Mouse (Mus musculus) forebrain, embryonic 10.5 days (tissue): ENCODE data around the gene Acad9. TPM values are rescaled to one million over a fixed set of nuclear protein-coding genes. Genes with fewer than 3 reads are reported as not detected.
"Not testable (repeated sequence)": the region's sequence is repeated elsewhere in the genome, so short reads cannot be mapped to it uniquely, and the experiment has no call there.

Experiments
- DNase-seq: peaks from one replicate; pipeline ENCODE4 v3.0.0-alpha.2; 2017; ENCODE audit warnings: low spot score; ENCODE audit errors: extremely low spot score
- H3K27ac ChIP-seq: fragments of 300-500 bp; sonication (generic); 2 replicates; pipeline ENCODE4 v1.5.1; 2016; ENCODE audit warnings: mild to moderate bottlenecking
- H3K27me3 ChIP-seq: fragments of 300-500 bp; sonication (generic); 2 replicates; pipeline ENCODE4 v1.6.1; 2016; ENCODE audit warnings: mild to moderate bottlenecking; ENCODE audit not compliant: poor library complexity, severe bottlenecking
- H3K36me3 ChIP-seq: fragments of 300-500 bp; sonication (generic); replicated peaks from 2 replicates; pipeline ENCODE4 v1.6.1; 2016; ENCODE audit warnings: mild to moderate bottlenecking, moderate library complexity
- H3K4me1 ChIP-seq: fragments of 300-500 bp; sonication (generic); 2 replicates; pipeline ENCODE4 v1.6.1; 2016
- H3K4me3 ChIP-seq: fragments of 300-500 bp; sonication (generic); 2 replicates; pipeline ENCODE4 v1.5.1; 2016; ENCODE audit warnings: mild to moderate bottlenecking, moderate library complexity
- H3K9me3 ChIP-seq: fragments of 300-500 bp; sonication (generic); 2 replicates; pipeline ENCODE4 v1.6.1; 2016; ENCODE audit warnings: mild to moderate bottlenecking, moderate library complexity
- WGBS: fragments of 180-500 bp; shearing (Covaris S2); methylation state at CpG from one replicate; pipeline ENCODE4 v1.1.7; 2016; 5-methylcytosine and 5-hydroxymethylcytosine counted together
- polyA plus RNA-seq: library from polyadenylated mRNA; unstranded; fragments of >200 nt; fragmentation: Nextera tagmentation; extraction: Ambion mirVana; gene quantifications from 2 replicates; pipeline ENCODE4 v1.2.1, GENCODE M21; 2016

Acad9 gene
- polyA plus RNA-seq, 1 experiment from 2014 or later, result 103 TPM

DNA sequence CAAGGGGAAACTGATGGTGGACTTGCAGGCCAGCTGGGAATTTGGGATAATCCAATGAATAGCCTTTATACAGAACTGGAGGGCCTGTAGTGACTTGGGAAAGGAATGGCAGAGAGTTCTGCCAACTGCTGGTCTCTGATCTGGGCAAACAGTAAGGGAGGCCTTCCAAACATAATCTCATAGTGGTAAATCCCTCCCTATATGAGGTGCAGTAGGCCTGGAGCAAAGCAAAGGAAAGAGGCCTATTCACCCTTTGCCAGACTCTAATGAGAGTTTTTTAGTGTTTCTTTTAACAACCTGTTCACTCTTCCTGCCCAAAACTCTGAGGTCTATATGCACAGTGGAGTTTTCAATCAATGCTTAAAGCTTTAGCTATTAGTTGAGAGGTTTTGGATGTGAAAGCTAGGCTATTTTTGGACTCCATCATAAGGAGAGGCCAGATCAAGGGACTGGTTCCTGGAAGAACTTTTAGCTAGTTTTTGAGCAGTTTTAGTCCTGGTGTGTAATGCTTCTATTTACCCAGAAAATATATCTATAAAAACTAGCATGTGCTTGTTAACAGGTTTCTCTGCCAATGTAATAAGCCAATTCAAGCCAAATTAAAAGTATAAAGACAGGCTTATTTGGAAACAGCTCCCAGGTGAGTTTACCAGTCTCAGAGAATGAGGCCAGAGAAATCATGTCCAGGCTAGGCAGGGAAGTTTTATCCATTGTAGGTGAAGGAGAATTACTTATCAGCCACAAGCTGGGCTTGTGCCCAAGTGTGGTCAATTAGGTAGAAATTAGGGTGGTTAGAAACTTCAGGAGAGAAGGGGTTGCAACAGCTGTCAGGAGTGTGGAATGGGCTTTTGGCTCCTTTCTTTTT lies 54.1 kb downstream of the Acad9 start:
- H3K4me1 ChIP-seq, result no peaks in the 10 kb centered on the region
- H3K9me3 ChIP-seq, result peaks cover 10% of the 10 kb centered on the region; the same call in 1 of the 2 replicates
- no peak for DNase-seq
- no peak overlapping the region for H3K27ac ChIP-seq
- no peaks in the 10 kb centered on the region for H3K36me3 ChIP-seq
- no peaks in the 10 kb centered on the region for H3K27me3 ChIP-seq
- H3K4me3 ChIP-seq, result no peak overlapping the region

DNA sequence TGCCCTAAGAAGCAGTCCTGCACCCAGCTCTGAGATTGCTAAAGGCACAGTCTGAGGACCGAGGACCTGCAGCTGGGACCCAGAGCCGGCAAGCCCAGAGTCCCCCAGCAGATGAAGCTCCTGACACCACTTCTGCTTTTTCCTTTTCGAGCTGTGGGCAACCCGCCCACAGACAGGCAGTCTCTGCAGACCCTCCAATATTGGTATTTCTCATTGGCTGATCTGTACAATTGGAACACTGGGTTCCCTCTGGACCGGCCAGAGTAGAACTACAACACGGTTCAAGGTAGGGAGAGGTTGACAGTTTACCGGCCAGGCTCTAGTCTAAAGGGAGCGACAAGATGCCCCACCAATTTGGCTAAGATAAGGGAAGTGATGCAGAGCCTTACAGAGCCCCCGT lies 60.4 kb downstream of the Acad9 start:
- not testable (repeated sequence) for H3K4me3 ChIP-seq, DNase-seq, H3K36me3 ChIP-seq, H3K27me3 ChIP-seq, H3K4me1 ChIP-seq, H3K27ac ChIP-seq
- WGBS, result 95% methylated on average over 9 of the region's 9 CpGs
- H3K9me3 ChIP-seq, result peaks cover 12% of the 10 kb centered on the region; the same call in 1 of the 2 replicates

- H3K27me3 ChIP-seq, result no peaks in the 10 kb centered on the region
- no peak for DNase-seq
- no peaks in the 10 kb centered on the region for H3K4me1 ChIP-seq
- no peak overlapping the region for H3K4me3 ChIP-seq
- H3K27ac ChIP-seq, result no peak overlapping the region
- no peaks in the 10 kb centered on the region for H3K36me3 ChIP-seq
- H3K9me3 ChIP-seq, result no peaks in the 10 kb centered on the region
Observed at GRCm38 (mm10) chr3:36136152-36136551, 70.4 kb downstream of the Acad9 start.

DNA sequence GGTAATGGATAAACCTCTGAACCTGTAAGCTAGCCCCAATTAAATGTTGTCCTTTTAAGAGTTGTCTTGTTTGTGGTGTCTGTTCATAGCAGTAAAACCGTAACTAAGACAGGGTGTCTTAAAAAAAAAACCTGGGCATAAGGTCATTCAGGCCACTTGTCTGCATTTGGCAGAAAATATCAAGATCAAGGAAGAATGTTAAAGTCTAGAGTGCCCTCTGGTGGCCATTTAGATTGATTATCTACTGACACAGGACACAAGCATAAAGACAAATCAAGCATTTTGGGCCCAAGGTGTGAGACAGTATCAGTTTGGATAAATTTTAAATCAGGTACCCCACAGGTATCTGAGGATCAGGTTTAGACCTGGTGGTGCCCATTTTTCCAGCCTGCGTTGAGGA lies 71.8 kb downstream of the Acad9 start:
- Histone ChIP-seq H3K4me3 (no peak overlapping the region), H3K9me3 (0 out of 2 replicates have a peak, but pooled peaks cover 6% of the 10 kb centered on the region), H3K27ac (no peak overlapping the region), H3K4me1 (no peaks in the 10 kb centered on the region), H3K27me3 (no peaks in the 10 kb centered on the region), H3K36me3 (no peaks in the 10 kb centered on the region)
- DNase-seq, result no peak
- 65% methylated on average over 2 of the region's 2 CpGs for WGBS

- 73% methylated on average over 1 of the region's 1 CpGs for WGBS
- H3K27ac ChIP-seq, result no peak overlapping the region
- H3K36me3 ChIP-seq, result no peaks in the 10 kb centered on the region
- DNase-seq, result no peak
- H3K27me3 ChIP-seq, result no peaks in the 10 kb centered on the region
- H3K9me3 ChIP-seq, result 0 out of 2 replicates have a peak, but pooled peaks cover 6% of the 10 kb centered on the region
- H3K4me1 ChIP-seq, result no peaks in the 10 kb centered on the region
- H3K4me3 ChIP-seq, result no peak overlapping the region
Observed at GRCm38 (mm10) chr3:36138171-36138660, 72.4 kb downstream of the Acad9 start.

GRCm38 (mm10) chr3:36138996-36139395 lies 73.2 kb downstream of the Acad9 start:
- Histone ChIP-seq H3K4me3 (no peak overlapping the region), H3K9me3 (0 out of 2 replicates have a peak, but pooled peaks cover 6% of the 10 kb centered on the region), H3K4me1 (no peaks in the 10 kb centered on the region), H3K27me3 (no peaks in the 10 kb centered on the region), H3K27ac (no peak overlapping the region), H3K36me3 (no peaks in the 10 kb centered on the region)
- DNase-seq, result no peak

Other genes starting within 250 kb of the Acad9 start
- gene Dcun1d1, start 128.5 kb upstream of the Acad9 start, polyA plus RNA-seq, result 111 and 117 TPM in 2 replicates
- gene Mccc1, start 65.3 kb upstream of the Acad9 start, polyA plus RNA-seq, result 37.9 and 38.6 TPM in 2 replicates
- gene Ccdc144b, start 12.4 kb upstream of the Acad9 start, polyA plus RNA-seq, result not detected in 2 replicates
- gene D3Ertd254e, start 85.0 kb downstream of the Acad9 start, polyA plus RNA-seq, result 7.7 and 8.4 TPM in 2 replicates
- 0.18 and 0.38 TPM in 2 replicates for gene Qrfpr, start 156.3 kb downstream of the Acad9 start, polyA plus RNA-seq